In the genomic region with DNA sequence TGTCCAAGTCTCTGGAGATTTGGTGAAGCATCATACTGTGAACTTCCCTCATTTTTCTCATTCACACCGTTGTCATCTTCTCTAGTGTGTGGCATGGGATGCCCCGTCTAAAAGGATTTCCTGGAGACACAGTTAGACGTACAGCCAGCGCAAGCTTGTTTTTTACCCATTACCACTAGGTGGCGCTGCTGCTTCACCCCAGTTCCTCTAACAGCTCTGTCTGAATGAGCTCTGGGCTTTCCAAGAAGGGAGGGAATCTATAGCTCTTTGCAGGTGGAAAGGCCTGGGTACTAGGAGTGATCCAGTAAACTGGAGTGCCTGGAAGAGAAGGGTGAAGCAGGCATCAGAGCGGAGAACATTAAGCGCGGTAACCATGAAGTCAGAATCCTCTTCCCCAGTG, we compare ENCODE assay signal across 9 mouse cellular contexts. TPM values are rescaled to one million over a fixed set of nuclear protein-coding genes. Genes with fewer than 3 reads are reported as not detected.
A peak's percentile ranks its signal among the peaks of the same experiment; 100 is the strongest.
DNase-seq lines count a peak whose midpoint lies in the region; ATAC-seq lines count a peak whose summit lies in the region.
"Had no signal": no experiment of that assay in that cellular context is flagged by ENCODE, and none has a peak within 500 bp of the region (broad histone marks: within the 10 kb centered on the region; RNA-seq: fewer than 3 reads in every experiment).

No protein-coding gene starts in this region.

- peaks cover 7% of the 10 kb centered on the region for H3K4me1 ChIP-seq in forebrain, embryonic 13.5 days

- no peaks in the 10 kb centered on the region for H3K9me3 ChIP-seq in forebrain, embryonic 13.5 days (replicated peaks)
- H3K9me3 ChIP-seq: megakaryocyte, embryonic 14.5 days had no signal

- no peak overlapping the region for H3K27ac ChIP-seq in forebrain, embryonic 13.5 days

- H3K36me3 ChIP-seq in forebrain, embryonic 13.5 days (ENCODE audit: poor library complexity, severe bottlenecking) = peaks cover 42% of the 10 kb centered on the region

- ATAC-seq in forebrain, embryonic 13.5 days = peak; percentile 79
- ATAC-seq in hematopoietic stem cell, adult 5-6 weeks (replicated peaks in 1 of 2; ENCODE audit: insufficient read depth in 1 of 2, low FRiP score in 2 of 2, low TSS enrichment in 1 of 2, low read depth in 1 of 2, poor library complexity in 2 of 2, severe bottlenecking in 2 of 2) = peak; percentile 55 to 71; a peak in 2 of 4 replicates
- ATAC-seq in megakaryocyte-erythroid progenitor cell, adult 5-6 weeks (replicated peaks; ENCODE audit: low FRiP score, low TSS enrichment, poor library complexity, severe bottlenecking) = peak; percentile 75

- H3K27me3 ChIP-seq in forebrain, embryonic 13.5 days = no peaks in the 10 kb centered on the region
- H3K27me3 ChIP-seq: megakaryocyte, embryonic 14.5 days had no signal

- no peak overlapping the region for H3K4me3 ChIP-seq in forebrain, embryonic 13.5 days
- H3K4me3 ChIP-seq: megakaryocyte, embryonic 14.5 days had no signal

- WGBS in forebrain, embryonic 13.5 days = 26% methylated on average over 8 of the region's 8 CpGs

- no peak overlapping the region for H3K9ac ChIP-seq in forebrain, embryonic 13.5 days

- peak; percentile 84 for DNase-seq in MN1 (ENCODE audit: low spot score)
- DNase-seq in c-Kit-positive CD71-negative TER-119-negative erythroid progenitor cells, embryonic 14.5 days (ENCODE audit: low read depth) = peak; percentile 67
- peak; percentile 78 to 86 for DNase-seq in left cerebral cortex, adult 18-20 months (ENCODE audit: low spot score in 2 of 2)
- DNase-seq in right cerebral cortex, postnatal 14 days = peak; percentile 81
- DNase-seq in urinary bladder, postnatal 4 days (ENCODE audit: low spot score in 2 of 2) = peak; percentile 47 to 71

- H3K4me2 ChIP-seq in forebrain, embryonic 13.5 days = no peak overlapping the region

RNA-seq across cellular contexts. Expression of gene Arf2, which starts 20.9 kb away (rescaled TPM):
- polyA plus RNA-seq in forebrain, embryonic 13.5 days (2015; fragmentation: Nextera tagmentation; extraction: Ambion mirVana) = 141 and 152 TPM in 2 replicates
- total RNA-seq in hematopoietic stem cell, adult 5-6 weeks (2017) = 36.6 and 39.3 TPM in 2 replicates
- total RNA-seq in left cerebral cortex, adult 18-20 months (2021) = 10 to 100 TPM; 53.2 to 57.6 TPM
- total RNA-seq in megakaryocyte-erythroid progenitor cell, adult 5-6 weeks (2014; fragmentation: Nextera tagmentation) = 7.6 and 16.8 TPM in 2 replicates
- total RNA-seq in megakaryocyte-erythroid progenitor cell, adult 5-6 weeks (2017) = 13.9 and 27.0 TPM in 2 replicates

RNA-seq across cellular contexts. Expression of gene Nsf, which starts 33.6 kb away (rescaled TPM):
- 68.1 and 76.7 TPM in 2 replicates for polyA plus RNA-seq in forebrain, embryonic 13.5 days (2015; fragmentation: Nextera tagmentation; extraction: Ambion mirVana)
- 22.8 and 29.5 TPM in 2 replicates for total RNA-seq in hematopoietic stem cell, adult 5-6 weeks (2017)
- 1,000 to 10,000 TPM; 1,028 to 1,036 TPM for total RNA-seq in left cerebral cortex, adult 18-20 months (2021)
- 44.6 and 58.6 TPM in 2 replicates for total RNA-seq in megakaryocyte-erythroid progenitor cell, adult 5-6 weeks (2014; fragmentation: Nextera tagmentation)
- 39.2 and 42.7 TPM in 2 replicates for total RNA-seq in megakaryocyte-erythroid progenitor cell, adult 5-6 weeks (2017)

Comparison
In these comparisons a context has a peak if more than half of its experiments do, and no peak if none do; other contexts are left out.
1. RNA of gene Nsf, which starts 33.6 kb away (total RNA-seq): 1,028 to 1,036 TPM in left cerebral cortex, adult 18-20 months; 39.2 to 58.6 TPM in megakaryocyte-erythroid progenitor cell, adult 5-6 weeks and 22.8 to 29.5 TPM in hematopoietic stem cell, adult 5-6 weeks; every median in the first group is over 10 times any median in the second.
2. Peak in every context shown above with its lines, with median percentiles within 50 percentile points of each other: DNase-seq and ATAC-seq.